Comparison of ENCODE assay signal across 16 mouse cellular contexts in genomic region chr14:18628170-18628569, GRCm38 (mm10).
"Had no signal": no experiment of that assay in that cellular context is flagged by ENCODE, and none has a peak within 500 bp of the region (broad histone marks: within the 10 kb centered on the region; RNA-seq: fewer than 3 reads in every experiment).

No protein-coding gene starts in this region.

- H3K9ac ChIP-seq: intestine, embryonic 15.5 days; liver, embryonic 13.5 days; lung, embryonic 14.5 days; midbrain, embryonic 12.5 days; midbrain, embryonic 15.5 days; neural tube, embryonic 12.5 days; neural tube, embryonic 15.5 days; stomach, embryonic 15.5 days had no signal

- H3K36me3 ChIP-seq: intestine, embryonic 15.5 days; liver, embryonic 13.5 days; midbrain, embryonic 12.5 days; midbrain, embryonic 15.5 days; neural tube, embryonic 12.5 days; neural tube, embryonic 15.5 days; stomach, embryonic 15.5 days had no signal

- H3K4me1 ChIP-seq: intestine, embryonic 15.5 days; liver, embryonic 13.5 days; midbrain, embryonic 12.5 days; midbrain, embryonic 15.5 days; neural tube, embryonic 12.5 days; neural tube, embryonic 15.5 days; stomach, embryonic 15.5 days had no signal

- H3K4me2 ChIP-seq: intestine, embryonic 15.5 days; liver, embryonic 13.5 days; lung, embryonic 14.5 days; midbrain, embryonic 12.5 days; midbrain, embryonic 15.5 days; neural tube, embryonic 12.5 days; neural tube, embryonic 15.5 days; stomach, embryonic 15.5 days had no signal

- H3K27me3 ChIP-seq: intestine, embryonic 15.5 days; liver, embryonic 13.5 days; midbrain, embryonic 12.5 days; midbrain, embryonic 15.5 days; neural tube, embryonic 12.5 days; neural tube, embryonic 15.5 days; stomach, embryonic 15.5 days had no signal

- H3K4me3 ChIP-seq: intestine, embryonic 15.5 days; liver, embryonic 13.5 days; midbrain, embryonic 12.5 days; midbrain, embryonic 15.5 days; neural tube, embryonic 12.5 days; neural tube, embryonic 15.5 days; stomach, embryonic 15.5 days had no signal

- H3K27ac ChIP-seq: intestine, embryonic 15.5 days; liver, embryonic 13.5 days; macrophage; midbrain, embryonic 12.5 days; midbrain, embryonic 15.5 days; neural tube, embryonic 12.5 days; neural tube, embryonic 15.5 days; stomach, embryonic 15.5 days had no signal

- H3K9me3 ChIP-seq: intestine, embryonic 15.5 days; liver, embryonic 13.5 days; midbrain, embryonic 12.5 days; midbrain, embryonic 15.5 days; neural tube, embryonic 12.5 days; neural tube, embryonic 15.5 days; stomach, embryonic 15.5 days had no signal

- DNase-seq: layer of hippocampus, adult 9-11 months; liver, embryonic 13.5 days; lung, embryonic 14.5 days; right cerebral cortex, adult 18-20 months; right cerebral cortex, postnatal 14 days; right cerebral cortex, postnatal 4 days; thymus, postnatal 25 days had no signal

- ATAC-seq: hindbrain, embryonic 16.5 days; intestine, embryonic 15.5 days; lung, postnatal 0 days; midbrain, embryonic 15.5 days had no signal
